Mouse (Mus musculus): ENCODE measurements around the gene Tppp3.
A peak's percentile ranks its signal among the peaks of the same experiment; 100 is the strongest.

Gene Tppp3

DNA sequence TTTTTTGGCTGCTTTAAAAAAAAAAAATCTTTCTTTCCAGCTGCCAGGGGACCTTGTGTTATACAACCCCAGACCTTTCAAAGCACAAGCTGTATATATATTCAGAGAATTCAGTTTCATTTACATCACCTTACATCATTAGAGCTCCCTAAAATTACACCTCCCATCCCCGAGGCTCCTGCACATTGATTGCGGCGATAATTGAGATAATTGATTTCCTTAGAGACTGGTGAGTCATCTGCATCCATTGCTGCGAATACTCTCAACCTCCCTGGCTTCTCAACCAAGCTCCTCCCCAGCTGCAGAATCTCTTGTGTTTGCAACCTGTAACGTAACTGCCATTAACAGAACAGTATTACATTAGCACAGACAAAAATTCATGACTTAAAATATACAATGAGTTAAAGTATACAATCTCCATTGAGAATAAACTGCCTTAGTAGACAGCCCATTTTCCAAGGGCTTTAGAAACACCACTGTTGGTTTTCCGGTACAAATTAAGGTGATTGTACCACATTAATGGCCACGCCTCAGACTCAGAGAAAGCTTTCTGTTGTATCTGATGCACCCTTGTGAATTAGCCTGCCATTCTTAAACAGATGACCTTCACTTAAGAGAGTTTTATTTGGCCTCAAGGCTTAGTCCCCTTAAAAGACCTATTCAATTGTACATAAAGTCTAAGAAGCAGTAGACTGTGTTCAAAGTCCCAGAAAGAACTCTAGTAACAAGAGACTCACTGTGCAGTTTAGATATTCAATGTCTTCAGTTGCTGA, 39.4 kb downstream of the Tppp3 start:
- no peak for DNase-seq

DNA sequence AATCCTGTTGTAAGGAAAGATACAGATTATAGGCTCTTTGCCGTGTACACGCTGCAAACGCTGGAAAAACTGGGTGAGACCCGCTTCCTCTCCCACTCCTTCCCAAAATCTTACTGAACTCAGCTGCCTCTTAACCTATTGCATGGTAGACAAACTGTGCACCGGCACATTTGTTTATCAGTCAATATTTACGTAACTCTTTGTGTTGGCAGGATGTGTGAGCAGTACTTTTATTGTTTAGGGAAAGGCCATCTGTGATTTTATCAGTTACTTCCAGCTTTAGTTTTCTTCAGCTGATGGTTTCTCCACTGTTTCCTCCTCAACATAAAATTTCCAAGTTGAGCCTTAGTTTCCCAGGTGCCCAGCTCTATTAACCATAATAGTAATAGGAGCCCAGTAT, 44.4 kb downstream of the Tppp3 start:
- DNase-seq, result no peak

DNA sequence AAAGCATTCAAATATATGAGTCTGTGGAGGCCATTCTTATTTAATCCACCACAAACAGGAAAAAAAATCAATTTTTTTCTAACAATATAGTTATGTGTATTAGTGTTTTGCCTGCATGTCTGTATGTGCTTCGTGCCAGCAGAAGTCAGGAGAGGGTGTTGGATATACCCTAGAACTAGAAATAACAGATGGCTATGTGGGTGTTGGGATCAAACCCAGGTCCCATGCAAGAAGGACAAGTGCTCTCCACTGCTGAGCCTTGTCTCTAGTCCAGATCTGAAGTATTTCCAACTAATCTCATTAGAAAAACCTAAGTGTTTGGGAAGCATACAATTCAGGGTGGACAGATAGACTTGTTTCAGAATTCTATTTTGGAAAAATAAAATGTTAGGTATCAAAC, 49.3 kb downstream of the Tppp3 start:
- DNase-seq, result no peak

DNA sequence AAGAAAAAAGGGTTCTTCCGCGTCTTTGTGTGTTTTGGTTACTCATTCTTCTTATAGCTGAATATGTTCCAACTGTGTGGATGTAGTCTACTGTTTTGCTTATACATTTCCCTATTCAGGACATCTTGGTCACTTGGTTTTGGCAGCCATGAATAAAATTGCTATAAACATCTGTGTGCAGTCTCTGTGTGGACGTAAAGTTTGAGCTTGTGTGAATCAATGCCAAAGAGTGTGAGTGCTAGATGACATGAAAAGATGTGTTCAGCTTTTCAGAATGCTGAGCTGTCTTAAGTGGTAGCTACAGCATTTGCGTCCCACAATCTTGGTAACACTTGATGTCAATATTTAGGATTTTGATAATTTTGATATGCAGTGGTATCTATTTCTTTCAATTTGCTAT, 51.5 kb downstream of the Tppp3 start:
- no peak for DNase-seq

DNA sequence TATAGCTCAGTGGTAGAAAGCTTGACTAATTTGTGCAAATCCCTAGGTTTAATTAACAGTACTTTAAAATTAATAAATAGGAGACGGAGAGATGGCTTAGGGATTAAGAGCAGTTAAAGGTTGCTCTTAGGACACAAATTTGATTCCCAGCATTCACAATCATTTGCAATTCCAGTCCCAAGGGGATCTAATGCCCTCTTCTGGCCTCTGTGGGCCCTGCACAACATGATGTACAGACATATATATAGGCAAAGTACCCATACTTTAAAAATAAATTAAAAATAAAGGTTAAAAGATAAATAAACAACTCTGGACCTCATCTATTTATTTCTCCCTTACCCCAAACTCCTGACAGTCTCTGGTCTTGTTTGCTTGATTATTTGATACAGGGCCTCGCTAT, 52.3 kb downstream of the Tppp3 start:
- DNase-seq, result peak; percentile 30 to 31

Measured in kidney, postnatal 4 days (tissue).